Mouse (Mus musculus): Measurements from ENCODE around the gene Insl3.

DNA sequence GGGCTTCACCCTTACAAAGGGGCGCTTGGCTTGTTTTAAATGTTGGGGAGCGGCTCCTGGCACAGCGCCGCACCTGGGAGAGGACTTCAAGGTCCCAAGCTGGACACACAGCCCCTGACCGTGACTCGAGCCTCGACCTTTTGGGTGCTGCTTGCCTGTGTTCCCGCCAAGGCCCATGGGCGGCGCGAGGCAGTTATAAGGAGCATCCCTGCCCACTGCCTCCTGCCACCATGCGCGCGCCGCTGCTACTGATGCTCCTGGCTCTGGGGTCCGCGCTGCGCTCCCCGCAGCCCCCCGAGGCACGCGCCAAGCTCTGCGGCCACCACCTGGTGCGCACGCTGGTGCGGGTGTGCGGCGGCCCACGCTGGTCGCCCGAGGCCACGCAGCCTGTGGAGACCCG, at the start of gene Insl3:
- TF ChIP-seq TCF12 (IDR thresholded peaks at IDR 0.05; ENCODE audit: insufficient read depth, poor library complexity, severe bottlenecking), result no peak
- TF ChIP-seq POLR2A (IDR thresholded peaks at IDR 0.05; ENCODE audit: insufficient read length, low read depth), result no peak

Measured in myocyte (in vitro differentiated cells).